Mouse (Mus musculus): ENCODE results near the gene Alms1. TPM values are rescaled to one million over a fixed set of nuclear protein-coding genes. Genes with fewer than 3 reads are reported as not detected.

The Alms1 gene
- 5.1 and 5.3 TPM in 2 replicates for polyA plus RNA-seq (2014; fragmentation: Nextera tagmentation; extraction: Ambion mirVana)

DNA sequence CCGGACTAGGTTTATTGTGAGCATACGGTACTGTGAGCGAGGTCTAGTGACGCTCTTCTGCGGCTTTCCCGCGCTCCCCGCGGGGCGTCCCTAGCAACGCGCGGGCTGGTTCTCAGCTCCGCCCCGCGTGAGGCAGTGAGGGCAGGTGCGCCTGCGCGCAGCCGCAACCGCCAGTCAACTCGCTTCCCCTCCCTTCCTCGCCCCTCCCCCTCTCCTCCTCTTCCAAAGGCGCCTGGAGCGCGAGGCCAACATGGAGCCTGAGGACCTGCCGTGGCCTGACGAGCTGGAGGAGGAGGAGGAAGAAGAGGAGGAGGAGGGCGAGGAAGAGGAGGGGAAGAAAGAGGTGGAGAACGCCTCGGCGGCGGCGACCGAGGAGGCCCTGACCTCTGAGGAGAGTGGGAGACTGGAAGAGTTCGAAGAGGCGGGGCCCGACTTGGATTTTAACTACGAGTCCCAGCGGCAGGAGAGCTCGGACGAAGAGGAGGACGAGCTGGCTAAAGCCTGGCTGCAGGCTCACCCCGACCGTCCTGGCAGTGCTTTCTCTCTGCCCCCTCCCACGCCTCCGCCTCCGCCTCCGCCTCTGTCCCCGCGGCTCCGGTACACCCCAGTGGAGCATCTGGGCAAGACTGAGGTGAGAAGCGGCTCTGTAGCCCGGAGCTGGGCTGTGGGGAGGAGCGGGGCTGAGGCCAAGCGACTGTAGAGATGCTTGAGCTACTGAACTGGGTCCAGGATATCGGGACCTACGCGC is at the start of gene Alms1:
Alms1 (plus strand) TSS at position 136 of the 748 bp plus-strand sequence.
- peaks cover 17% of the 10 kb centered on the region for H3K4me1 ChIP-seq (ENCODE audit: control insufficient read depth, insufficient read depth, low read length)
- H3K27ac ChIP-seq (replicated peaks; ENCODE audit: low read depth, low read length) = peak within 1 kb of the TSS; percentile 83
- peak within 1 kb of the TSS; percentile 83 for H3K9ac ChIP-seq (ENCODE audit: low read depth, low read length)
- 0% methylated on average over 50 of the region's 59 CpGs for WGBS
- H3K4me2 ChIP-seq (ENCODE audit: low read depth, low read length) = peak within 1 kb of the TSS; percentile 87
- peak within 1 kb of the TSS; percentile 68 for H3K4me3 ChIP-seq (ENCODE audit: low read depth, low read length)
- peak; percentile 98 for DNase-seq (ENCODE audit: low spot score)
- no peaks in the 10 kb centered on the region for H3K27me3 ChIP-seq (replicated peaks; ENCODE audit: control insufficient read depth, insufficient read depth, low read length)
- H3K36me3 ChIP-seq (ENCODE audit: control insufficient read depth, insufficient read depth, low read length) = no peaks in the 10 kb centered on the region
- ATAC-seq (ENCODE audit: low read depth) = peak; percentile 97
- no peaks in the 10 kb centered on the region for H3K9me3 ChIP-seq (ENCODE audit: control insufficient read depth, low read length)

DNA sequence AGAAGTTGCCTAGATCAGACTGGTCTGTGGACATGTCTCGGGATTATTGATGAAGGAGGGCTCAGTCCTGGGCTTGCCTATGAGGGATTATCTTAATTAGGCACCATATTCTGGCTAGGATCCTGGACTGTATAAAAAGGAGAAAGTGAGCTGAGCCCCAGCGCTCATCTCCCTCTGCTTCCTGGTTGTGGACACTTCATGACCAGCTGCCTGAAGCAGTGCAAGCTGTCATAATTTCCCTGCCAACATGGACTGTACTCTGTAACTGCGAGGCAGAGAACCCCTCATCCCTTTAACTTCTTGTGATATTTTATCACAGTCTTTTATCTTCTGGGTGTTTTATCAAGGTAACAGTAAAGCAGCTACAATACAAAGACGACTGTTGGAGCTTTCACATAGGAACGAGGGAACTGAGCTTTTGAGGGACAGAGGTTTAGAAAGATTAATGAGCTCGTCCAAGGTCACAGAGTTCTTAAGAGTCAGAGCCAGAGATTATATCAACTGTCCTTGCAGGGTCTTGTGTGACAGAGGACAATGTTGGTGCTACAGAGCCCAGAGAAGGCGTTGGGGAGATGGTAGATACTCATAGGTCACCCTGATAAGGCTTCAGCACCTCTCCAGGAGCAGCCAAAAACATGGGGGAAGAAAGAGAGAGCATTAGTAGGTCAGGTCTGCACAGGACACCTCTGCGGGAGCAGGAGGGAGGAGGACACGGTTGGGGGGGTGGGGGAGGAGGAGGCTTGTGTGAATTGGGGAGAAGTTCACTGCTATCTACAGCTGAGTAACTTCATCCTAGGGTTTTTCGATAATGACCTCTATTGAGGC is 43.8 kb upstream of the Alms1 start:
- H3K4me3 ChIP-seq (ENCODE audit: low read depth, low read length) = no peak overlapping the region
- no peak overlapping the region for H3K27ac ChIP-seq (replicated peaks; ENCODE audit: low read depth, low read length)
- no peaks in the 10 kb centered on the region for H3K27me3 ChIP-seq (replicated peaks; ENCODE audit: control insufficient read depth, insufficient read depth, low read length)
- no peak overlapping the region for H3K9ac ChIP-seq (ENCODE audit: low read depth, low read length)
- no peak overlapping the region for H3K4me2 ChIP-seq (ENCODE audit: low read depth, low read length)
- H3K4me1 ChIP-seq (ENCODE audit: control insufficient read depth, insufficient read depth, low read length) = peaks cover 2% of the 10 kb centered on the region; the same call in 1 of the 2 replicates
- no peak for DNase-seq (ENCODE audit: low spot score)
- no peaks in the 10 kb centered on the region for H3K36me3 ChIP-seq (ENCODE audit: control insufficient read depth, insufficient read depth, low read length)
- no peak for ATAC-seq (ENCODE audit: low read depth)
- 72% methylated on average over 10 of the region's 10 CpGs for WGBS
- no peaks in the 10 kb centered on the region for H3K9me3 ChIP-seq (ENCODE audit: control insufficient read depth, low read length)

DNA sequence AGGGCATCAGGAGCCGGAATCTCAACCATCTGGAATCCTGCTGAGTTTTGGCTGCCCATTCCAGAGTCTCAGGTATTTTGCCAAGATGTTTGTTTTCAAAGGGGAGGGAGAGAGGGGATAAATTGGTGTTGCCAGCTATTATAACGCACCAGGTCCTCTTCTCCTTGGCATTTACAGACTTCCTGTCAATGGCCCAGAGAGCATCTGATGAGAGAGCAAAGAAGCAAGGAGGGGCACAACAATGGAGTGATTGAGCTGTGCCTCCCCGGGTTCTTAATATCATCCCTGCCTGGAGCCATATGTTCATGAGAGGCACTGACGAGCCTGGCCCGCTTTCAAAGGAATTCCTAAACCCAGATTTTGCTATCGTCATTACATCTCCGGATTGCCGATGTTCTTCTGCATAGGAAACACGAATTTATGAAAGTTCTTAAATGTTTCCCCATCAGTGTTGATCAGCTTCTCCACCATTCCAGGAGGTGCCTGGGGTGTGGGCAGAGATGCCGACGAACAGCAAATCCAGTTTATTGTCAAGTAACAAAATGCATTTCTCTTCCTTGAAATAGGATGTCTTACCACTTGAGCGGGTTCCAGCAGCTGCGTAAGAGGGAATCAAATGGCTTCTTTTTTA is 43.0 kb upstream of the Alms1 start:
- WGBS = 36% methylated on average over 13 of the region's 13 CpGs
- H3K9ac ChIP-seq (ENCODE audit: low read depth, low read length) = no peak overlapping the region
- H3K4me3 ChIP-seq (ENCODE audit: low read depth, low read length) = no peak overlapping the region
- H3K4me1 ChIP-seq (ENCODE audit: control insufficient read depth, insufficient read depth, low read length) = peaks cover 2% of the 10 kb centered on the region; the same call in 1 of the 2 replicates
- no peaks in the 10 kb centered on the region for H3K27me3 ChIP-seq (replicated peaks; ENCODE audit: control insufficient read depth, insufficient read depth, low read length)
- no peaks in the 10 kb centered on the region for H3K36me3 ChIP-seq (ENCODE audit: control insufficient read depth, insufficient read depth, low read length)
- no peaks in the 10 kb centered on the region for H3K9me3 ChIP-seq (ENCODE audit: control insufficient read depth, low read length)
- H3K27ac ChIP-seq (replicated peaks; ENCODE audit: low read depth, low read length) = no peak overlapping the region
- DNase-seq (ENCODE audit: low spot score) = peak; percentile 48
- no peak for ATAC-seq (ENCODE audit: low read depth)
- no peak overlapping the region; the same call in 1 of the 2 replicates for H3K4me2 ChIP-seq (ENCODE audit: low read depth, low read length)

DNA sequence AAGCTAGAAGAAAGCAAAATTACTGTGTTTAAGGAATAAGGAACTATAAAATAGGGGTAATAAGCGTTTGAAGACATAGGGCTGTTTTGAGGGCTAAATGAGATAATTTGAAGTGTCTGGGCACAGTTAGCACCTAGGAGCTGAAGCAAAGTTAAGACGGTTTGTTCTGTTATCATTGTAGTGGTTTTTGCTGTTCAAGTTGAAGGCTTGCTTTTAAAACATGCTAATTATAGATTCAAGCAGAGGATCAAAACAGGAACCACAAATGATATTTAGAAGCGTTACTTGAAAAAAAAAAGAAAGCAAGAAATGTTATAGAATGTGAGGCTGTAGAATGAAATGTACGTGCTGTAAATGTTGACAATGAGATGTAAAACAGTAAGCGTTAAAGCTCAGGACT is 39.7 kb upstream of the Alms1 start:
- WGBS = 77% methylated on average over 5 of the region's 5 CpGs
- no peak overlapping the region for H3K27ac ChIP-seq (replicated peaks; ENCODE audit: low read depth, low read length)
- no peaks in the 10 kb centered on the region for H3K9me3 ChIP-seq (ENCODE audit: control insufficient read depth, low read length)
- no peak overlapping the region for H3K9ac ChIP-seq (ENCODE audit: low read depth, low read length)
- peaks cover 2% of the 10 kb centered on the region; the same call in 1 of the 2 replicates for H3K4me1 ChIP-seq (ENCODE audit: control insufficient read depth, insufficient read depth, low read length)
- no peaks in the 10 kb centered on the region for H3K27me3 ChIP-seq (replicated peaks; ENCODE audit: control insufficient read depth, insufficient read depth, low read length)
- no peak for DNase-seq (ENCODE audit: low spot score)
- no peaks in the 10 kb centered on the region for H3K36me3 ChIP-seq (ENCODE audit: control insufficient read depth, insufficient read depth, low read length)
- H3K4me2 ChIP-seq (ENCODE audit: low read depth, low read length) = no peak overlapping the region
- ATAC-seq (ENCODE audit: low read depth) = no peak
- no peak overlapping the region for H3K4me3 ChIP-seq (ENCODE audit: low read depth, low read length)

DNA sequence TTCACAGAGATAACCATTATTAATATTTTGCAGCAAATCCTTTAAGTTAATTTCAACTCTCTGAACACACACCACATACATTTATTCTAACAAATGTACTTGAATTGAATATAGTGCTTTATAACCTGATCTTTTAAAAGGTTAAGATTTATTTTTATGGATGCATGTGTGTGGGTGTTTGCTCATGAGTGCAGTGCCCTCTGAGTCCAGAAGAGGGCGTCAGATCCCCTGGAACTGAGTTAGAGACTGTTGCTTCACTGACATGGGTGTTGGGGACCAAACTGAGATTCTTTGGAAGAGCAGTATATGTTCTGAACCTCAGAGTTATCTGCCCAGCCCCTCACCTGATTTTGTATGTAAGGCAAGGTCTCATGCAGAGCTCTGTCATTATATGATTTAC is 25.0 kb upstream of the Alms1 start:
- ATAC-seq (ENCODE audit: low read depth) = no peak
- Histone ChIP-seq H3K4me3 (ENCODE audit: low read depth, low read length) (no peak overlapping the region), H3K4me2 (ENCODE audit: low read depth, low read length) (no peak overlapping the region), H3K4me1 (ENCODE audit: control insufficient read depth, insufficient read depth, low read length) (no peaks in the 10 kb centered on the region), H3K9ac (ENCODE audit: low read depth, low read length) (no peak overlapping the region), H3K9me3 (ENCODE audit: control insufficient read depth, low read length) (no peaks in the 10 kb centered on the region), H3K36me3 (ENCODE audit: control insufficient read depth, insufficient read depth, low read length) (no peaks in the 10 kb centered on the region), H3K27me3 (replicated peaks; ENCODE audit: control insufficient read depth, insufficient read depth, low read length) (no peaks in the 10 kb centered on the region), H3K27ac (replicated peaks; ENCODE audit: low read depth, low read length) (no peak overlapping the region)
- no peak for DNase-seq (ENCODE audit: low spot score)
- 17% methylated on average over 1 of the region's 1 CpGs for WGBS

DNA sequence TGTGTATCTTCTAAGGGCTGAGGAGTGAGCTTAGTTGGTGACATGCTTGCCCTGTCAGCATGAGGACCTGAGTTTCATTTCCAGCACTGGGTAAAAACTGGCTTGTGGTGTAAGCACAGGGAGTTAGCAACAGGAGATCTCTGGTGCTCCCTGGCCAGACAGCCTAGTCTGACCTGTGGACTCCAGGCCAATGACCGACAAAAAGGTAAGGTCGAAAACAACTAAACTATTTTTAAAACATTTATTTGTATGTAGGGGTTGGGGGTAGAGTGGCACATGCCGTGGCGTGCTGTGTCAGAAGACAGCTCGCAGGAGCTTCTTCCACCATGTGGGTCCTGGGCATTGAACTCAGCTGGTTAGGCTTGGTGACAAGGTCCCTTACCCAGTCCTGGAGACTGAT is 14.5 kb upstream of the Alms1 start:
- H3K27ac ChIP-seq (replicated peaks; ENCODE audit: low read depth, low read length) = no peak overlapping the region
- ATAC-seq (ENCODE audit: low read depth) = no peak
- H3K9ac ChIP-seq (ENCODE audit: low read depth, low read length) = no peak overlapping the region
- no peak overlapping the region for H3K4me3 ChIP-seq (ENCODE audit: low read depth, low read length)
- no peak for DNase-seq (ENCODE audit: low spot score)
- no peak overlapping the region for H3K4me2 ChIP-seq (ENCODE audit: low read depth, low read length)
- no peaks in the 10 kb centered on the region for H3K36me3 ChIP-seq (ENCODE audit: control insufficient read depth, insufficient read depth, low read length)
- no peaks in the 10 kb centered on the region for H3K9me3 ChIP-seq (ENCODE audit: control insufficient read depth, low read length)
- H3K4me1 ChIP-seq (ENCODE audit: control insufficient read depth, insufficient read depth, low read length) = no peaks in the 10 kb centered on the region
- H3K27me3 ChIP-seq (replicated peaks; ENCODE audit: control insufficient read depth, insufficient read depth, low read length) = no peaks in the 10 kb centered on the region
- WGBS = 86% methylated on average over 5 of the region's 5 CpGs

DNA sequence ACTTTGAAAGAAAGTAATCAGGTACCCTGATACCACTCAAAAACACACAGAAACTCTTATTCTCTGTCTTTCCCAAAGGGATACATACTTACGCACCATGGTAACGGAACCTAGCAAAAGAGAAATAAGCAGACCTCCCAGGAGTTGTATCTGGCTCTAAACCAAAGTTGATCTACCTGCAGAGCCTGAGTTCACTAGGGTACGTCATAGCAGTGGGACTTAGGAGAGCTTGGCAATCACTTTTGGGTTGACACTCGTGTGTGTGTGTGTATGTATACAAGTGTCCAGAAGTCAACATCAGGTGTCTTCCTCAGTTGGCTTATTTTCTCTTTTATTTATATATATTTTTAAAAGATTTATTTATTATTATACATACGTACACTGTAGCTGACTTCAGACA is 5.6 kb upstream of the Alms1 start:
- 84% methylated on average over 5 of the region's 5 CpGs for WGBS
- ATAC-seq (ENCODE audit: low read depth) = peak; percentile 70; the same call in 1 of the 2 replicates

DNA sequence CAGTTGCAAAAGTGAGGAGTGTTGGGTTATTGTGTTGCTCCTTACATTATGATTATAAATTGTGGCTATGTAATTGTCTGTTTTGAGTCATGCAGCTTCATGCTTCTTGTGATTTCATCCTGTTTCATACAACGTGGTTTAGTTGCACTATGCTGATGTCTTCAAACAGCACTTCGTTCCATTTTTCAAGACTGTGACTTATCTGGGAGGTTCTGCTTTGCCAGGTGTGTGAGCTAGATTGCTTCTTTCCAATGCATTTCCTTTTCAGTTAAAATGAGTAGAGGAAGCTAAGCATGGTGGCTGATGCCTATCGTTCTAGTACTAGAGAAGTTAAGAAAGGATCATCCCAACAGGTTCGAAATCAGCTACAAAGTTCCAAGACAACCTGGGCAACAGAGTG is 2.7 kb upstream of the Alms1 start:
- no peak for DNase-seq (ENCODE audit: low spot score)
- Histone ChIP-seq H3K9me3 (ENCODE audit: control insufficient read depth, low read length) (no peaks in the 10 kb centered on the region), H3K4me3 (ENCODE audit: low read depth, low read length) (no peak overlapping the region), H3K27ac (replicated peaks; ENCODE audit: low read depth, low read length) (no peak overlapping the region), H3K27me3 (replicated peaks; ENCODE audit: control insufficient read depth, insufficient read depth, low read length) (no peaks in the 10 kb centered on the region), H3K4me2 (ENCODE audit: low read depth, low read length) (no peak overlapping the region), H3K36me3 (ENCODE audit: control insufficient read depth, insufficient read depth, low read length) (no peaks in the 10 kb centered on the region), H3K9ac (ENCODE audit: low read depth, low read length) (no peak overlapping the region), H3K4me1 (ENCODE audit: control insufficient read depth, insufficient read depth, low read length) (peaks cover 13% of the 10 kb centered on the region)
- ATAC-seq (ENCODE audit: low read depth) = no peak
- WGBS = 84% methylated on average over 4 of the region's 4 CpGs

More for the DNA sequence above, 5.6 kb upstream of the Alms1 start:
- Histone ChIP-seq H3K9me3 (ENCODE audit: control insufficient read depth, low read length) (no peaks in the 10 kb centered on the region), H3K9ac (ENCODE audit: low read depth, low read length) (no peak overlapping the region), H3K4me2 (ENCODE audit: low read depth, low read length) (no peak overlapping the region), H3K27me3 (replicated peaks; ENCODE audit: control insufficient read depth, insufficient read depth, low read length) (no peaks in the 10 kb centered on the region), H3K4me3 (ENCODE audit: low read depth, low read length) (no peak overlapping the region), H3K27ac (replicated peaks; ENCODE audit: low read depth, low read length) (no peak overlapping the region), H3K36me3 (ENCODE audit: control insufficient read depth, insufficient read depth, low read length) (no peaks in the 10 kb centered on the region), H3K4me1 (ENCODE audit: control insufficient read depth, insufficient read depth, low read length) (no peaks in the 10 kb centered on the region)
- peak; percentile 9 for DNase-seq (ENCODE audit: low spot score)
